Mouse (Mus musculus) thymus, postnatal 4 days (tissue): Measurements from ENCODE around the gene Mmp9.

Experiments
- DNase-seq: peaks from one replicate; pipeline ENCODE4 v3.0.0; 2021

The Mmp9 gene

GRCm38 (mm10) chr2:164912749-164913427 lies 27.7 kb upstream of the Mmp9 start:
- DNase-seq: no peak

DNA sequence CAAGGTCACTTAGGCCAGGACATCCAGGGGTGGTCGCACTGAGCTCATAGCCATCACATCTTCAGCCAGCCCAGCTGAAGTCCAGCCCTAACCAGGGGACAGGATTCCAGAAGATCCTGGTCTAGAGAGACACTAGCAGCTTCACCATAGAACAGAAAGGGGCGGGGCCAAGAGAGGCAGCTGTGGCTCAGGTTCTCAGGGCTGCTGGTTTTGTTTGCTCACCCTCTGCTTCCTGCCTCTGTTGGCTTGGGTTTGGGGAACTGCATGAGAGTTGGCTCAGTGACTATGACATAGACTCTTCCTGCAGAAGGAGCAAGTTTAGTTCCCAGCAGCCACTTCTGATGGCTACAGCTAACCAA lies 27.2 kb upstream of the Mmp9 start:
- DNase-seq: peak; percentile 92

- no peak for DNase-seq
Observed at GRCm38 (mm10) chr2:164916820-164917219, 23.8 kb upstream of the Mmp9 start.

- no peak for DNase-seq
Observed at GRCm38 (mm10) chr2:164917371-164917770, 23.2 kb upstream of the Mmp9 start.

- peak; percentile 77 for DNase-seq
Observed at GRCm38 (mm10) chr2:164918325-164918724, 22.3 kb upstream of the Mmp9 start.

DNA sequence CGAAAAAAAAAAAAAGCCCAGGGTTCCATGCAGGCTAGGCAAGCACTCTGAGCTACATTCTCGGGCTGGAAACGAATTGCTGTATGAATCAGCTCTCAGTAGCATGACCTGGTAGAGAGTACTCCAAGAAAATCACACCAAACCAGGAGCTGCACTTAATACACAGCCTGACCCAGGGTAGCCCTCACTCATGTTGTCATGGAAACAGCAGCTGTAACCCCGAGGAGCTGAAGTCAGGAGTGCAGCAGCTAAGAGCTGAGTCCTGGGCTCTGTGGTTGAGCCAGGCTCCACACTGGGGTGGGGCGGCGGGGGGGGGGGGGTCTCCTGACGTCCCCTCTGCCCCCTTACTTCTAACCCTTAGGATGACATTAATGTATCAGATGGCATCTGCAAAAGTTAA lies 18.6 kb upstream of the Mmp9 start:
- no peak for DNase-seq

DNA sequence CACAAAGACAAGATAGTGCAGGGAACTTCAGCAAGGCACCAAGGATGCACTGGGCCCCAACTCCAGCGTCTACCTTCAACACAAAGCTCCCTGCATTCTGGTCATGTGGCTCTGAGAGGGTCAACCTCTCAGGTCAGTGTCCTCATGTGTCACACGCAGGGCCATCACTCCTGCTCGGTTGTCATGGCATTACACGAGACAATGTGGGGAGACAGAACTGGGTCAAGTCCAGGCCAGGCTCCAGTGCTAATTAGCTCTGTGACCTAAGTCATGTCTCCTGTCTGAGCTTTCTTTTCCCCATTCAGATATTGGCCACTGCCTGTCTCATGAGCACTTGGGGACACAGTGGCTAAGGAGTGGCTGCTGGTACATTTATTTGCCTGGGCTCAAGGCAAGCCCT lies 17.3 kb upstream of the Mmp9 start:
- no peak for DNase-seq

GRCm38 (mm10) chr2:164924100-164924857 lies 16.3 kb upstream of the Mmp9 start:
- DNase-seq: peak; percentile 91

DNA sequence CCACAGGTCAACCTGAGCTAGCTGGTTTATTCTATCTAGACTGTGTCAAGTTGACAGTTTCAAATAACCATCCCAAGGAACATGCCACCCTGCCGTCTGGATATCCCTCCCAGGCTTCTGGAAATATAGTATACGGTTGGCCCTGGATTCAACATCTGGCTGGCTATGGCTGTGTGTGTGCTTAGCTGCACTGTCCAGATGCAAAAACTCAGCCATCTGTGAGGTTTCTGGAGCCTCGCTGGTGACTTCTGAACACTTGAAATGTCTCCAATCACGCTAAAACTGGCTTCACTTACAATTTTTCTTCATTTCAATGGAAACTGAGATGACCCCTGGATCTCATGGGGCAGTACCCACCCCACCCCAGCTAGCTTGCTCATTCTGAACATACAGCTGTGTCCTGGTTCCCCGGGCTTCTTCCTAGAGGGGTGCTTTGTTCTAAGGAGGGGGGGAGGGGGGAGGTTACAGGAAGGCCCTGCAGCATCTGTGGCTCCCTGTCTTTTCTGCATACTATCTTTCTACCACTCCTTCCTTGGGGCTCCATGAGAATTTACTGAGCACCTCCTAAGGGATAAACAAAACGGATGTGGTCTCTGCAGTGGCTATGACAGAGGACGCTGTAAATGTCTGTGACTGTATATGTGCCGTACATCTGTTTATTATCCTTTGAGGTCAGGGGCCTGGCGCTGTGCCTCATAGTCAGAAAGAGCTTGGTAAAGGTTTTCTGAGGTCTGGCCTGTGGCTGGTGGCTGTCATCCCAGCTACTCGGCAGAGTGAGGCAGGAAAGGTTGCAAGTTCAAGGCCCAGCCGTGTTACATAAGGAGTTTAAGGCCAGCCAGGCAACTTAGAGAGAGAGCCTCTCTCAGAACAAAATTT lies 9.6 kb upstream of the Mmp9 start:
- no peak for DNase-seq

DNA sequence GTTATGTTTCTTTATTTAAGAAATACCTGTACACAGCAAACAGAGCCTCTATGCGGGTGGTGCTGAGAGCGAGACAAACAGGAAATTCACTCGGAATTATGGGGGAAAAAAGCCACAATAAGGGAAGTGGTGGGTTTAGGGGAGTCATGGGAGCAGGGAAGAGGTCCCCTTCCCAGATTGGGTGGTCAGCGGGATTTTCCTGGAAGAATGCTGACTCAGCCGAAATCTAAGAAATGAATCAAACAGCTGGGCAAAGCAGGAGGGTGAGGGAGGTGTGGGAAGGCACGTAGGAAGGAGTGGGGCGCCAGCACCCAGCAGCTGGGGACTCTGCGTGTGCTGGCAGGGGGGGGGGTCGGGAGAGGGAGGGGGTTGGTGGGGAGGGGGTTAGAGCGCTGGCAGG lies 7.0 kb upstream of the Mmp9 start:
- DNase-seq: no peak

- no peak for DNase-seq
Observed at GRCm38 (mm10) chr2:164935991-164936390, 4.6 kb upstream of the Mmp9 start.

DNA sequence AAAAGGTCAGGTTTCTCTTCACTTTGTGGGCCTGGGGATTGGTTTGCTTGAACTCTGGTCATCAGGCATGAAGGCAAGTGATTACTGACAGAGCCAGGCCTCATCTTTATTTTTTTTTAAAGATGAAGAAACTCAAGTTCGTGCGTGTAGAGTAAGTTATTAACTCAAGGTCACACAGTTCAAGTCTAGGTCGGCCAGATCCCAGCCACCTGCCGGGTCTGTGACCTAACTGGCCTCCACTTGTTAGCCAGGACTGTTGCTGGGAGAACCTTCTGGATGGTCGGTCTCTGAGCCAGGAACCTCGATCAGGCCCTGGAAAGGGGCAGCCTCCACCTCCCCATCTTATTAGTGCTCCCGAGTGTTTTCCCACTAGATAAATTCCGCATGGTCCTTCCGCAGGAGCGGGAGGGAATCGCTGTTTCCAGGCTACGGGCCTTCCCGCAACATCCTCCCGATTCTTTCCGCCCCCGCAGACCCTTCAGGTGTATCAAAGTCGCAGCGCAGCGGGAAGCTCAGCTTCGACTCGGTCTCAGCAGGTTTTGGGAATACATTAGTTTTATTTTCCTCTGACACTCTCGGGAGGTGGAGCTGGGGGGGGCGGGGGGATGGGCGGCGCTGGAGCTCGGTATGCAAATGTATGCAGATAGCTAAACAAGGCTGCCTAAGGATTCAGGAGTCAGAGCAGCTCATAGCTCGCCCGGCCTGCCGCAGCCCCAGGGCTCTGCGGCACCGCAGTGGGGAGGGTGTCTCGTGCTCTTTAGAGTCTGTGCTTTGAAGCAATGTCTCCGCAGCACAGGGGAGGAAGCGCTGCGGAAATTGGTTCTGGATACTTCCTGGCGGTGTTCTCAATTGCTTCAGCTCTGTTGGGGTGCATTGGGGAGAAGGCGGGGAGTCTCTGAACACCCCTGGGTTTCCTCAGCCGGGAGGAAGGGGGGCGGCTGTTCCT lies 2.2 kb upstream of the Mmp9 start:
- peak; percentile 74 for DNase-seq

GRCm38 (mm10) chr2:164939106-164939505 lies 1.5 kb upstream of the Mmp9 start:
- no peak for DNase-seq

DNA sequence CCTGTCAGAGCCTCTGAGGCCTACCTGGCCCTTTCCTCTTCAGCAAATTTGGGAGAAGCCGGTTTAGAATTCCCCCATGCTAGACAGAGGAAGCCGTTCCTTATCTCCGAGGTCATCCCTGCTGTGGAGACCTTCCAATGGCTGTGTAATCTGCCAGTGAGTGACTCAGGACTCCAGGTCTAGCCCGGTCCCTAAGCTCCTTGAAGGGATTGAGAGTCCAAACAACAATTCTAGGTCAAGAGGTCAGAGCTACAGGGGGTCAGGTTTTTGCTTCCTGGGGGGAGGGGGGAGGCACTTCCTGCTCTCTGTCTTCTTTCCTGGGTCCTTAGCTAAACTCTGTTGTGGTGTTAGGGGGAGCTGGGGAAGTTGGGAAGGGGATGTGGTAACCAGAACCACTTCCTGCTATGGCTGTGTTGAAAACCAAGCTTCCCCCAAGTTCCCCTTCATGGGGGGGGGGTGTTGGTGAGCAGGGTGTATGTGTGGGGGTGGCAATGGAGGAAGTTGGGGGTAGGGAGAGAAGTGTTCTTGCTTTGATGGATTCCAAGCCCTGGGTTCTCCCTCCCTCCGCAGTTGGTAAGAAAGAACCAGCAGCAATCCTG lies 2.2 kb downstream of the Mmp9 start:
- DNase-seq: peak; percentile 59

DNA sequence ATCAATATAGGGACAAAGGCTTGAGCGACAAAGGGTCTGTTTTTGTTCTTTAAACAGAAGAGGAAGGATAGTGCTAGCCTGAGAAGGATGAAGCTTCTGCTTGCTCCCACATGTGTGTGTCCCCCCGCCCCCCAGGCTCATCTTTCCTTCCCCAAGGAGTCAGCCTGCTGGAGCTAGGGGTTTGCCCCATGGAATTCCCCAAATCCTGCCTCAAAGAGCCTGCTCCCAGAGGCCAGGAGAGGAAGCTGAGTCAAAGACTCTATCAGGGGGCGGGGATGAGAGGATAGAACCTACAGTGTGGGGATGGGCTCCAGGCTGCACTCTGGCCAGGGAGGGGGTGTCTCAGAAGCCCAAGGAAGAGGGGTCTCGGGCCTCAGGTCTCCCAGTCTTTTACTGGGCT lies 6.9 kb downstream of the Mmp9 start:
- no peak for DNase-seq

DNA sequence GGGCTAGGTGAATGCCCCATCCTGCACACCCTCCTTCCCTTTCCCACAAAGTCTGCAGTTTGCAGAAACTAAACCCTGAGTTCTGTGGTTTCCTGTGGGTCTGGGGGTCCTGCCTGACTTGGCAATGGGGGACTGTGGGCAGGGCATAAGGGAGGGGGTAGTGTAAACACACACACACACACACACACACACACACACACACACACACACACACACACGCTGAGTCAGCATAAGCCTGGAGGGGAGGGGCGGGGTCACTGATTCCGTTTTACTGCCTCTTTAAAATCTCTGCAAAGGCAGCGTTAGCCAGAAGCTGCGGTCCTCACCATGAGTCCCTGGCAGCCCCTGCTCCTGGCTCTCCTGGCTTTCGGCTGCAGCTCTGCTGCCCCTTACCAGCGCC lies 7.3 kb downstream of the Mmp9 start:
- no peak for DNase-seq

DNA sequence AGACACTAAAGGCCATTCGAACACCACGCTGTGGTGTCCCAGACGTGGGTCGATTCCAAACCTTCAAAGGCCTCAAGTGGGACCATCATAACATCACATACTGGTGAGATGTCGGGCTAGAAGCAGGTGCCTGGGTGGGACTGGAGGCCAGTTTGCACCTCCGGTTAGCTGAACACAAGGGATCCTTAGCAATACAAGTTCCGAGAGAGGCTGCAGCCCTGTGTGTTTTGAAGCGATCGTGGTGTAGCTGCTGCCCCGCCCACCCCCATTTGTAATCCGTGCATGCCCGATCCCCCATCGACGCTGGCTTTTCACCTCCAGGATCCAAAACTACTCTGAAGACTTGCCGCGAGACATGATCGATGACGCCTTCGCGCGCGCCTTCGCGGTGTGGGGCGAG lies 8.4 kb downstream of the Mmp9 start:
- no peak for DNase-seq

- peak; percentile 68 for DNase-seq
Observed at GRCm38 (mm10) chr2:164950501-164950900, 9.9 kb downstream of the Mmp9 start.

DNA sequence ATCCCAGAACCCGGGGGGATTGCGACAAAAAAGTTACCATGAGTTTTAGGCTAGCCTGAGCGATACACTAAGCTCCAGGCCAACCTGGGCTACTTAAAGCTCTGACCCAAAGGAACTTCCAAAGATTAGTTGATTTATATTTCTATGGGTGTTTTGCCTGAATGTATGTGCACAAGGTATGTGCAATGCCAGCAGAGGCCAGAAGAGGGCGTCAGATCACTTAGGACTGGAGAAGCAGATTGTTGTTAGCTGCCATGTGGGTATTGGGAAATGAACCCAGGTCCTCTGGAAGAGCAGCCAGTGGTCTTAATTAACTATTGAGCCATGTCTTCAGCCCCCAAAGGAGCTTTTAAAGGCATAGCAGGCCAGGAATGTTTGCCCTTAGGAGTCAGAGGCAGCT lies 11.2 kb downstream of the Mmp9 start:
- no peak for DNase-seq

DNA sequence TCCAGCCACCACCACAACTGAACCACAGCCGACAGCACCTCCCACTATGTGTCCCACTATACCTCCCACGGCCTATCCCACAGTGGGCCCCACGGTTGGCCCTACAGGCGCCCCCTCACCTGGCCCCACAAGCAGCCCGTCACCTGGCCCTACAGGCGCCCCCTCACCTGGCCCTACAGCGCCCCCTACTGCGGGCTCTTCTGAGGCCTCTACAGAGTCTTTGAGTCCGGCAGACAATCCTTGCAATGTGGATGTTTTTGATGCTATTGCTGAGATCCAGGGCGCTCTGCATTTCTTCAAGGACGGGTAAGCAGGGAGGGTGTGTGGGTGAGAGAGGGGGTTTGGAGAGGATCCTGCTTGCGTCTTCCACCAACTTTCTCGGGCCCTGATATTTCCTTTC lies 11.9 kb downstream of the Mmp9 start:
- DNase-seq: peak; percentile 66

DNA sequence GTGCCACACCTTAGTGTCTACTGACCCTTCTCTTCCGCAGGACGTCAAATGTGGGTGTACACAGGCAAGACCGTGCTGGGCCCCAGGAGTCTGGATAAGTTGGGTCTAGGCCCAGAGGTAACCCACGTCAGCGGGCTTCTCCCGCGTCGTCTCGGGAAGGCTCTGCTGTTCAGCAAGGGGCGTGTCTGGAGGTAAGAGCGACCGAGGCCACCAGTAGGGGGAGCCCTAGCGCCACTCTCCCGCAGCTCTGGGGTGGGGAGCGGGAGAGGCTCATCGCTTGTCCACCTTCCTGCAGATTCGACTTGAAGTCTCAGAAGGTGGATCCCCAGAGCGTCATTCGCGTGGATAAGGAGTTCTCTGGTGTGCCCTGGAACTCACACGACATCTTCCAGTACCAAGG lies 12.6 kb downstream of the Mmp9 start:
- peak; percentile 91 for DNase-seq

DNA sequence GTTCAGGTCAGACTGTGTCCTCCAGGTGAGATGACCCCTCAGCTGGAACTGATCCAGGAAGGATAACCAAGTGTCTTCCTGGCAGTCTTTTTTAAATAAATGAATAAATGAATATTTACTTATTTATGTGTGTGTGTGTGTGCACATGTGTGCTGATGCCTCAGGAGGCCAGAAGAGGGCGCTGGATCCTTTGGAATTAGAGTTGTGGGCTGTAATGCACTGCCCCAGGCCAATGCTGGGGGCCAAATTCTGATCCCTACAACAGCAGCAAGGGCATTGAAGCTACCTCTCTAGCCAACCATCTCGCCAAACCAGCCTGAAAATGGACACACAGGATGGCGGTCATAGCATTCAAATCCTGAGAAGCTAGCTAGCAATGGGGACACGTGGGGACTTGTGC lies 15.1 kb downstream of the Mmp9 start:
- no peak for DNase-seq
